Mouse (Mus musculus): ENCODE measurements at regions not wholly inside any gene's neighbourhood (a gene's known extent, or its start where the extent isn't known, plus 50 kb on each side); places are given as distances from the start of the nearest gene placed in this dataset.

GRCm38 (mm10) chr7:77305471-77305870 is 1075.8 kb downstream of the Agbl1 start:
- TF ChIP-seq CTCF (IDR thresholded peaks at IDR 0.05; ENCODE audit: low read depth) (no peak), EP300 (IDR thresholded peaks at IDR 0.05; ENCODE audit: low read depth) (no peak)

Measured in heart, postnatal 0 days (tissue).